Mouse (Mus musculus) MEL (cell line): Measurements from ENCODE around the gene Adam12. TPM values are rescaled to one million over a fixed set of nuclear protein-coding genes. Genes with fewer than 3 reads are reported as not detected.

Experiments used
- DNase-seq: peaks from one replicate; pipeline ENCODE4 v3.0.0; 2011; ENCODE audit warnings: low read depth, low spot score
- H3K27ac ChIP-seq: 2 replicates; pipeline ENCODE4 v1.5.1; 2012; ENCODE audit warnings: low read depth, mild to moderate bottlenecking, control low read depth, low read length, moderate library complexity; ENCODE audit not compliant: control insufficient read depth
- H3K27me3 ChIP-seq, 2 experiments: fragments of 150-350 bp in 1 of 2; sonication (generic) in 1 of 2; 2 replicates each; pipeline ENCODE4 v1.6.1; 2012; ENCODE audit warnings: low read length in 2 of 2, mild to moderate bottlenecking in 2 of 2, improper control_type of control experiment in 1 of 2, moderate library complexity in 1 of 2; ENCODE audit not compliant: insufficient read depth in 2 of 2, control insufficient read depth in 1 of 2
- H3K36me3 ChIP-seq, 2 experiments: 2 replicates each; pipeline ENCODE4 v1.6.1; 2012 to 2014; ENCODE audit warnings: low read length in 2 of 2, improper control_type of control experiment in 1 of 2, inconsistent platforms in 1 of 2, mild to moderate bottlenecking in 1 of 2; ENCODE audit not compliant: insufficient read depth in 2 of 2, control insufficient read depth in 1 of 2
- H3K4me1 ChIP-seq, 2 experiments: fragments of 150-350 bp in 1 of 2; sonication (generic) in 1 of 2; 2 replicates each; pipeline ENCODE4 v1.6.1; 2012; ENCODE audit warnings: low read length in 2 of 2, improper control_type of control experiment in 1 of 2, mild to moderate bottlenecking in 1 of 2; ENCODE audit not compliant: insufficient read depth in 2 of 2, control insufficient read depth in 1 of 2
- H3K4me3 ChIP-seq, 2 experiments: fragments of 150-350 bp in 1 of 2; sonication (generic) in 1 of 2; 2 replicates each; pipeline ENCODE4 v1.5.1; 2012; ENCODE audit warnings: low read depth in 2 of 2, low read length in 2 of 2, mild to moderate bottlenecking in 2 of 2, moderate library complexity in 2 of 2, control low read depth in 1 of 2, improper control_type of control experiment in 1 of 2; ENCODE audit not compliant: control insufficient read depth in 1 of 2, insufficient read depth in 1 of 2
- H3K79me2 ChIP-seq: 2 replicates; pipeline ENCODE4 v1.6.1; 2012; ENCODE audit warnings: mild to moderate bottlenecking, low read length, moderate library complexity; ENCODE audit not compliant: control insufficient read depth, poor library complexity, insufficient read depth
- H3K9ac ChIP-seq: 2 replicates; pipeline ENCODE4 v1.6.1; 2012; ENCODE audit warnings: low read depth, mild to moderate bottlenecking, control low read depth, low read length, moderate library complexity; ENCODE audit not compliant: control insufficient read depth, poor library complexity, severe bottlenecking
- H3K9me3 ChIP-seq: fragments of 150-350 bp; sonication (generic); replicated peaks from 2 replicates; pipeline ENCODE4 v1.6.1; 2012; ENCODE audit warnings: mild to moderate bottlenecking, low read length, improper control_type of control experiment, moderate library complexity; ENCODE audit not compliant: insufficient read depth
- GABPA ChIP-seq: IDR thresholded peaks from 2 replicates; pipeline ENCODE4 v1.6.1; 2012; ENCODE audit warnings: low read depth, mild to moderate bottlenecking, inconsistent platforms, low read length, improper control_type of control experiment, moderate library complexity
- HCFC1 ChIP-seq: IDR thresholded peaks from 2 replicates; pipeline ENCODE4 v1.6.1; 2012; ENCODE audit warnings: low read depth, mild to moderate bottlenecking, inconsistent platforms, low read length, improper control_type of control experiment, moderate library complexity
- JUND ChIP-seq: IDR thresholded peaks from 2 replicates; pipeline ENCODE4 v1.6.1; 2011; ENCODE audit warnings: low read depth, mild to moderate bottlenecking, improper control_type of control experiment, low read length
- KAT2A ChIP-seq: conservative IDR thresholded peaks from 2 replicates; pipeline ENCODE4 v1.6.1; 2012; ENCODE audit warnings: low read depth, low read length, improper control_type of control experiment, inconsistent platforms
- MAFK ChIP-seq: IDR thresholded peaks from 2 replicates; pipeline ENCODE4 v1.6.1; 2011; ENCODE audit warnings: low read depth, mild to moderate bottlenecking, low read length, improper control_type of control experiment, borderline replicate concordance
- MEF2A ChIP-seq: IDR thresholded peaks from 2 replicates; pipeline ENCODE4 v1.6.1; 2014; ENCODE audit warnings: low read depth, mild to moderate bottlenecking, inconsistent platforms, low read length, improper control_type of control experiment; ENCODE audit not compliant: poor library complexity, insufficient replicate concordance, severe bottlenecking; ENCODE audit errors: extremely low read depth
- MYB ChIP-seq: IDR thresholded peaks from 2 replicates; pipeline ENCODE4 v1.6.1; 2011; ENCODE audit warnings: mild to moderate bottlenecking, low read depth, low read length, improper control_type of control experiment
- NELFE ChIP-seq: IDR thresholded peaks from 2 replicates; pipeline ENCODE4 v1.6.1; 2011; ENCODE audit warnings: low read depth, low read length, improper control_type of control experiment
- RCOR1 ChIP-seq: IDR thresholded peaks from 2 replicates; pipeline ENCODE4 v1.6.1; 2012; ENCODE audit warnings: low read depth, mild to moderate bottlenecking, inconsistent platforms, low read length, improper control_type of control experiment
- TAL1 ChIP-seq: IDR thresholded peaks from 2 replicates; pipeline ENCODE4 v1.6.1; 2012; ENCODE audit warnings: mild to moderate bottlenecking, inconsistent platforms, low read length, moderate library complexity, mixed read lengths
- TBP ChIP-seq: IDR thresholded peaks from 2 replicates; pipeline ENCODE4 v1.8.0; 2011; ENCODE audit warnings: low read depth, low read length, improper control_type of control experiment
- TCF12 ChIP-seq: IDR thresholded peaks from 2 replicates; pipeline ENCODE4 v1.6.1; 2014; ENCODE audit warnings: low read depth, mild to moderate bottlenecking, inconsistent platforms, low read length, improper control_type of control experiment, moderate library complexity
- USF1 ChIP-seq: IDR thresholded peaks from 2 replicates; pipeline ENCODE4 v1.6.1; 2014; ENCODE audit warnings: low read depth, mild to moderate bottlenecking, inconsistent platforms, low read length, improper control_type of control experiment, moderate library complexity
- USF2 ChIP-seq, 2 experiments: IDR thresholded peaks; 2 replicates each; pipeline ENCODE4 v1.6.1; 2011 to 2012; ENCODE audit warnings: improper control_type of control experiment in 2 of 2, low read length in 2 of 2, borderline replicate concordance in 1 of 2, inconsistent platforms in 1 of 2, low read depth in 1 of 2, mild to moderate bottlenecking in 1 of 2; ENCODE audit not compliant: insufficient read depth in 1 of 2
- ZKSCAN1 ChIP-seq: IDR thresholded peaks from 2 replicates; pipeline ENCODE4 v1.6.1; 2012; ENCODE audit warnings: low read depth, mild to moderate bottlenecking, inconsistent platforms, low read length, improper control_type of control experiment, moderate library complexity
- polyA plus RNA-seq, 2 experiments: library from polyadenylated mRNA; stranded (reverse) in 1 of 2; unstranded in 1 of 2; fragments of >175 nt in 1 of 2; fragments of >200 nt in 1 of 2; gene quantifications; 2 replicates each; pipeline versions ENCODE4 v1.2.1 to v1.2.4; 2012; ENCODE audit warnings: low replicate concordance in 2 of 2, low read depth in 1 of 2; ENCODE audit not compliant: insufficient read length in 2 of 2, insufficient read depth in 1 of 2, missing spikeins in 1 of 2
- total RNA-seq: library from RNA; depleted of rRNA; stranded (reverse); fragments of 300-350 nt; gene quantifications from 2 replicates; pipeline ENCODE4 v1.2.3, GENCODE M21; 2012

The Adam12 gene
- total and polyA plus RNA-seq, 3 experiments: not detected

- H3K9me3 ChIP-seq: no peaks in the 10 kb centered on the region
- no peak overlapping the region for H3K27ac ChIP-seq
- H3K9ac ChIP-seq: no peak overlapping the region
- TF ChIP-seq USF1 (no peak), HCFC1 (no peak), MYB (no peak)
- TF ChIP-seq, all 39 proteins: peak for 0
- Histone ChIP-seq H3K4me1 (no peaks in the 10 kb centered on the region), H3K36me3 (no peaks in the 10 kb centered on the region), H3K79me2 (no peaks in the 10 kb centered on the region), H3K4me3 (no peak overlapping the region), H3K27me3 (no peaks in the 10 kb centered on the region)
- DNase-seq: no peak
Observed at GRCm38 (mm10) chr7:134248041-134248440, 16.1 kb upstream of the Adam12 start.

GRCm38 (mm10) chr7:134246624-134247023 is 14.7 kb upstream of the Adam12 start:
- no peaks in the 10 kb centered on the region for H3K4me1 ChIP-seq
- no peak for DNase-seq
- no peaks in the 10 kb centered on the region for H3K9me3 ChIP-seq
- H3K9ac ChIP-seq: no peak overlapping the region
- no peak overlapping the region for H3K4me3 ChIP-seq
- H3K36me3 ChIP-seq: no peaks in the 10 kb centered on the region
- H3K27me3 ChIP-seq: no peaks in the 10 kb centered on the region
- no peak overlapping the region for H3K27ac ChIP-seq
- TF ChIP-seq MYB: no peak
- TF ChIP-seq TCF12: no peak
- no peak for TF ChIP-seq GABPA
- TF ChIP-seq JUND: no peak
- no peak for TF ChIP-seq NELFE
- TF ChIP-seq USF1: no peak
- no peak for TF ChIP-seq KAT2A
- TF ChIP-seq MEF2A: no peak
- no peak for TF ChIP-seq RCOR1
- no peak for TF ChIP-seq ZKSCAN1
- no peak for TF ChIP-seq TBP
- no peak for TF ChIP-seq USF2 (IDR thresholded peaks at IDR 0.05; ENCODE audit: borderline replicate concordance in 1 of 2, insufficient read depth in 1 of 2, low read depth in 1 of 2, low read length in 2 of 2)
- TF ChIP-seq MAFK: no peak
- H3K79me2 ChIP-seq: no peaks in the 10 kb centered on the region

GRCm38 (mm10) chr7:134242773-134243172 is 10.8 kb upstream of the Adam12 start:
- no peak overlapping the region for H3K9ac ChIP-seq
- H3K36me3 ChIP-seq: no peaks in the 10 kb centered on the region
- H3K4me1 ChIP-seq: no peaks in the 10 kb centered on the region
- no peak overlapping the region for H3K4me3 ChIP-seq
- H3K9me3 ChIP-seq: no peaks in the 10 kb centered on the region
- TF ChIP-seq USF2 (IDR thresholded peaks at IDR 0.05; ENCODE audit: borderline replicate concordance in 1 of 2, insufficient read depth in 1 of 2, low read depth in 1 of 2, low read length in 2 of 2): no peak
- no peak for TF ChIP-seq TAL1
- TF ChIP-seq KAT2A: no peak
- no peaks in the 10 kb centered on the region for H3K79me2 ChIP-seq
- no peaks in the 10 kb centered on the region for H3K27me3 ChIP-seq
- no peak for DNase-seq
- H3K27ac ChIP-seq: no peak overlapping the region
